Mouse (Mus musculus) urinary bladder, adult 18-20 months (tissue): ENCODE results near the gene Brdt.

ENCODE experiments used
- DNase-seq, 2 experiments: peaks; one replicate each; pipeline ENCODE4 v3.0.0; 2022; ENCODE audit warnings: low spot score in 2 of 2, mixed read lengths in 2 of 2

The Brdt gene

GRCm38 (mm10) chr5:107412285-107412684, 81.3 kb downstream of the Brdt start:
- DNase-seq, result no peak

- no peak for DNase-seq
These were observed 84.1 kb downstream of the Brdt start for GRCm38 (mm10) chr5:107415098-107415497.

DNA sequence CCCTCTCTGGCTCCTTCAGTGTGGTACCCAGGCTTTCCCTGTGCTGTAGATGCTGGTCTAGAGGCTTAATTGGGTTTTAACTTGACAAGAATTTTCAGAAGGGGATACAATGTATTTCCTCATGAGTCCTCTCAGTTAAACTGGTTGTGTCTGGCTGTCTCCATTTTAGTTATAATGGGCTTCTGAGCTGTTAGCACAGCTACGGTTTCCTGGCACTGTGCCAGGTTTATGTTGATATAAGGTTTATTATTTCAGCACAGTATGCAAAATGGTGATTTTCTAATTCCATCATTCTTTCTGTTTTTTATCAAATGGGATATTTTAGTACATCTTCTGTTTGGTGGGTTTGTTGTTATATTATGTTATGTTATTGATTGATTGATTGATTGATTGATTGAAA, 90.7 kb downstream of the Brdt start:
- DNase-seq, result no peak

GRCm38 (mm10) chr5:107431249-107431648, 100.3 kb downstream of the Brdt start, which contains the start of gene Lpcat2b:
Gene Lpcat2b, plus strand, starts transcription at chr5:107431549.
- no peak for DNase-seq

- DNase-seq, result no peak
These were observed 103.0 kb downstream of the Brdt start for GRCm38 (mm10) chr5:107434001-107434400.

GRCm38 (mm10) chr5:107436185-107436584, 105.2 kb downstream of the Brdt start:
- no peak for DNase-seq
